Comparison of ENCODE assay signal across 20 mouse cellular contexts in the genomic region with DNA sequence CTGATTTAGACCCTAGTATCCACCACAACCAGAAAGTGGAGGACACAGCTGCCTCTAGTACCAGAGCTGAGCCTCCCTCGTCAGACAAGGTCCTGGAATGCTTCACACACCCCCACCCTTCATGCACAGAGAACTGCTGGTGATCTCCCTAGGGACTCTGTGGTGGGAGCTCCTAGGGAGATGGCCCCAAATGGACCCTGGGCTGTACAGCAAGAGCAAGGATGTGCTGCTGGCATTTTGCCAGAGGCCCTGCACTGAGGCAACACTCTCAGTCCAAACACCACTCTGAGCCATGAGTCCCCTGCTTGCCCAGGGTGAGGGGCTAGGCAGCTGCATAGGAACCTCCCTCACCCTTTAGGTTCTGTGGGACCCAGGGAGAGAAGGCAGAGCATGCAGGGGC.
DNase-seq lines count a peak whose midpoint lies in the region; ATAC-seq and TF ChIP-seq lines count a peak whose summit lies in the region.
"Had no signal": no experiment of that assay in that cellular context is flagged by ENCODE, and none has a peak within 500 bp of the region (broad histone marks: within the 10 kb centered on the region; RNA-seq: fewer than 3 reads in every experiment).

No protein-coding gene starts in this region.

- 0 out of 2 replicates have a peak, but pooled peaks cover 7% of the 10 kb centered on the region for H3K27me3 ChIP-seq in hindbrain, embryonic 10.5 days (ENCODE audit: insufficient read depth, poor library complexity, severe bottlenecking)
- H3K27me3 ChIP-seq in hindbrain, embryonic 16.5 days (replicated peaks; ENCODE audit: control insufficient read depth, insufficient read depth, low read length): no peaks in the 10 kb centered on the region
- no peaks in the 10 kb centered on the region for H3K27me3 ChIP-seq in kidney, adult 2 months (replicated peaks; ENCODE audit: control insufficient read depth, insufficient read depth, low read length)
- H3K27me3 ChIP-seq: midbrain, embryonic 13.5 days had no signal

- WGBS in hindbrain, embryonic 10.5 days: 53% methylated on average over 1 of the region's 1 CpGs
- WGBS in hindbrain, embryonic 16.5 days: 42% methylated on average over 1 of the region's 1 CpGs
- 48% methylated on average over 1 of the region's 1 CpGs for WGBS in kidney, adult 2 months

- ATAC-seq in hindbrain, embryonic 16.5 days: no peak

- no peaks in the 10 kb centered on the region for H3K9me3 ChIP-seq in hindbrain, embryonic 10.5 days
- H3K9me3 ChIP-seq in hindbrain, embryonic 16.5 days (ENCODE audit: control insufficient read depth, low read length): no peaks in the 10 kb centered on the region; the same call in 1 of the 2 replicates
- H3K9me3 ChIP-seq: forebrain, embryonic 10.5 days; hindbrain, embryonic 13.5 days; midbrain, embryonic 13.5 days; neural tube, embryonic 12.5 days had no signal

- H3K36me3 ChIP-seq in hindbrain, embryonic 10.5 days: no peaks in the 10 kb centered on the region
- no peaks in the 10 kb centered on the region for H3K36me3 ChIP-seq in hindbrain, embryonic 16.5 days (ENCODE audit: control insufficient read depth, insufficient read depth, low read length)
- H3K36me3 ChIP-seq in kidney, adult 2 months (ENCODE audit: control insufficient read depth, insufficient read depth, low read length): no peaks in the 10 kb centered on the region
- H3K36me3 ChIP-seq: forebrain, embryonic 10.5 days; hindbrain, embryonic 13.5 days; midbrain, embryonic 13.5 days; neural tube, embryonic 12.5 days had no signal

- no peak overlapping the region for H3K9ac ChIP-seq in hindbrain, embryonic 16.5 days (ENCODE audit: low read depth, low read length)
- H3K9ac ChIP-seq: forebrain, postnatal 0 days; hindbrain, embryonic 13.5 days; liver, embryonic 14.5 days; midbrain, embryonic 13.5 days; neural tube, embryonic 12.5 days had no signal

- H3K4me2 ChIP-seq in hindbrain, embryonic 16.5 days (ENCODE audit: low read length): no peak overlapping the region
- H3K4me2 ChIP-seq: hindbrain, embryonic 13.5 days; midbrain, embryonic 13.5 days had no signal

- H3K27ac ChIP-seq in hindbrain, embryonic 10.5 days: 0 out of 2 replicates have a peak overlapping the region, but pooled peaks have one; percentile 35
- H3K27ac ChIP-seq in hindbrain, embryonic 16.5 days (ENCODE audit: low read depth, low read length): no peak overlapping the region
- no peak overlapping the region for H3K27ac ChIP-seq in kidney, adult 2 months (ENCODE audit: insufficient read depth, low read depth, low read length)
- H3K27ac ChIP-seq: forebrain, embryonic 10.5 days; hindbrain, embryonic 13.5 days; left cerebral cortex, adult 2 months; liver, embryonic 14.5 days; midbrain, embryonic 13.5 days; neural tube, embryonic 12.5 days had no signal

- H3K4me1 ChIP-seq in hindbrain, embryonic 10.5 days (replicated peaks): peaks cover 38% of the 10 kb centered on the region
- H3K4me1 ChIP-seq in hindbrain, embryonic 16.5 days (ENCODE audit: control insufficient read depth, insufficient read depth, low read depth, low read length): peaks cover 15% of the 10 kb centered on the region
- no peaks in the 10 kb centered on the region for H3K4me1 ChIP-seq in kidney, adult 2 months (ENCODE audit: control insufficient read depth, insufficient read depth, low read length)

- TF ChIP-seq POLR2A in kidney, adult 2 months (IDR thresholded peaks at IDR 0.05; ENCODE audit: low read depth, low read length): no peak

- intact Hi-C loops in left cerebral cortex, postnatal 4 days (cut with DNase I): no loop called here

- no peak for TF ChIP-seq CTCF in kidney, adult 2 months (conservative IDR thresholded peaks at IDR 0.05; ENCODE audit: insufficient read depth, insufficient read length, low read depth, low read length)

- H3K4me3 ChIP-seq in hindbrain, embryonic 10.5 days: no peak overlapping the region
- no peak overlapping the region for H3K4me3 ChIP-seq in hindbrain, embryonic 16.5 days (ENCODE audit: low read length)
- H3K4me3 ChIP-seq in kidney, adult 2 months (ENCODE audit: insufficient read depth, low read depth, low read length): no peak overlapping the region
- H3K4me3 ChIP-seq: forebrain, embryonic 10.5 days; hindbrain, embryonic 13.5 days; left cerebral cortex, adult 2 months; midbrain, embryonic 13.5 days; neural tube, embryonic 12.5 days had no signal

- DNase-seq in hindbrain, embryonic 10.5 days (ENCODE audit: low spot score): no peak
- peak; percentile 42 to 59 for DNase-seq in kidney, postnatal 4 days
- no peak for DNase-seq in kidney, adult 2 months
- DNase-seq in lung, postnatal 10 days: peak; percentile 32
- DNase-seq in lung, postnatal 36 days: no peak
- no peak for DNase-seq in left cerebral cortex, postnatal 4 days
- DNase-seq: adrenal gland, adult 2 months; cerebellum, adult 9-11 months; embryo, embryonic 11 days; forebrain, postnatal 0 days; gastrocnemius, postnatal 36 days; layer of hippocampus, adult 9-11 months; right cerebral cortex, postnatal 4 days had no signal

Comparison
In these comparisons a context has a peak if more than half of its experiments do, and no peak if none do; other contexts are left out.
1. DNase-seq: peak in kidney, postnatal 4 days (2 of 2) and lung, postnatal 10 days (single experiment); none in hindbrain, embryonic 10.5 days (single experiment), kidney, adult 2 months (single experiment), lung, postnatal 36 days (single experiment) and left cerebral cortex, postnatal 4 days (single experiment).